Mouse (Mus musculus): ENCODE results near the gene Foxk1. TPM values are rescaled to one million over a fixed set of nuclear protein-coding genes. Genes with fewer than 3 reads are reported as not detected.
A peak's percentile ranks its signal among the peaks of the same experiment; 100 is the strongest.

The Foxk1 gene
- polyA plus RNA-seq, 1 experiment from 2014 or later = 7.9 TPM

DNA sequence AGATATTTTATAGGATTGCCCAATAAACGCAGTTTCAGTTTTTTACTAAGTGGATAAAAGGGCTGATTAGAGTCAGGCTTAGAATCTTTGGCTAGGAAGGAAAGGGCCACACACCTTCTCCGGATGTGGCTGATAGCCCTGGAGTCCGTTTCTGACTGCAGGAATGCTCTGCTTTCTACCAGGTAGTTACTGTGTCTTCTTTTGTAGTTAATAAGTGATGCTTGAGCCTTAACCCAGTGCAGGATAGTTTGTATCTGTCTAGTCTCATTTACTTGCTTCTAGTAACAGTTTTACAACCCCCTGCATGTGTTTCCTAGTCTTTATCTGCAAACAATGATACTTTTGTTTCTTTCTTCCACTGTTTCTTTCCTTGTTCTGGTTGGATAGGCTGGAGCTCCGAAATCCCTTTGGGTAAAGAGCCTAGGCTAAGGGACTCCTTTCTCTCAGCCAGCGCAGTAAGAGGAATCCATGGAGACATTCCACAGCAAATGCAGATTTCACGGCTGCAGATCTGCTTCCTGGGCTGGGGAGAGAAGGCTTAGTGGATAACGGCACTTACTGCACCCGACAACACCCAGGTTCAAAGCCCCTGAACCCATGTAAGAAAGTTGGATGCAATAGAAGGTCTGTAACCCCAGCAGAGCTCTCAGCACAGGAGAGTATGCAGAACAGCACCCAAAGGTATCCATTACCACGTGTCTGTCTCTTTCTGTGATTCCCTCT lies 12.6 kb downstream of the Foxk1 start:
- ATAC-seq (ENCODE audit: low FRiP score) = no peak
- Histone ChIP-seq H3K27ac (0 out of 2 replicates have a peak overlapping the region, but pooled peaks have one; percentile 19), H3K36me3 (peaks cover 7% of the 10 kb centered on the region; the same call in 1 of the 2 replicates), H3K4me3 (no peak overlapping the region), H3K4me1 (peaks cover 59% of the 10 kb centered on the region), H3K9ac (no peak overlapping the region), H3K9me3 (replicated peaks) (no peaks in the 10 kb centered on the region), H3K4me2 (replicated peaks) (no peak overlapping the region), H3K27me3 (no peaks in the 10 kb centered on the region)
- WGBS = 27% methylated on average over 9 of the region's 9 CpGs

DNA sequence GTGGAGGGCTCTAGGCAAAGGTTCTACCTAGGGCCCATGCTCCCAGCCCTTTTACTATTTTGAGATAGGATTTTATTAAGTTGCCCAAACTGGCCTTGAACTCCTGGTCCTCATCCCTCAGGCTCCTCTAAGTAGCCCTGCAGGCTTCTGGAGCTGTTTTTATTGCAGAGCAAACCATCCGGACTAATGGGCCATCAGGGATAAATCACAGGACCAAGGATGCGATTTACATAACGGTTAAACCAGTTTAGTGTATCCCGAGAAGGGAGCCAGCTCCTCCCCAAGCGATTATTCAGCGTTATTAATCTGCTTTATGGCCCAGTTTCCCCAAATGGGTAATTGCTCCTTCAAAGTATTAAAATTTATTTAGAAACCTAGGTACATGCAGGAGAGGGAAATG lies 14.1 kb downstream of the Foxk1 start:
- peaks cover 45% of the 10 kb centered on the region for H3K4me1 ChIP-seq
- no peak overlapping the region for H3K9ac ChIP-seq
- H3K36me3 ChIP-seq = peaks cover 20% of the 10 kb centered on the region
- H3K27me3 ChIP-seq = no peaks in the 10 kb centered on the region
- H3K4me2 ChIP-seq (replicated peaks) = no peak overlapping the region
- no peak for ATAC-seq (ENCODE audit: low FRiP score)
- H3K9me3 ChIP-seq (replicated peaks) = no peaks in the 10 kb centered on the region
- H3K27ac ChIP-seq = no peak overlapping the region
- WGBS = 66% methylated on average over 6 of the region's 6 CpGs
- H3K4me3 ChIP-seq = no peak overlapping the region

- H3K4me1 ChIP-seq = peaks cover 40% of the 10 kb centered on the region
- no peak for ATAC-seq (ENCODE audit: low FRiP score)
- no peak overlapping the region for H3K4me3 ChIP-seq
- 24% methylated on average over 14 of the region's 14 CpGs for WGBS
- no peaks in the 10 kb centered on the region for H3K27me3 ChIP-seq
- no peak overlapping the region for H3K9ac ChIP-seq
- no peak overlapping the region for H3K27ac ChIP-seq
- H3K36me3 ChIP-seq = peaks cover 26% of the 10 kb centered on the region
- no peak overlapping the region for H3K4me2 ChIP-seq (replicated peaks)
- no peaks in the 10 kb centered on the region for H3K9me3 ChIP-seq (replicated peaks)
These were observed 14.9 kb downstream of the Foxk1 start for GRCm38 (mm10) chr5:142416070-142416775.

GRCm38 (mm10) chr5:142417104-142417503 lies 15.8 kb downstream of the Foxk1 start:
- no peak for ATAC-seq (ENCODE audit: low FRiP score)
- Histone ChIP-seq H3K4me3 (no peak overlapping the region), H3K9me3 (replicated peaks) (no peaks in the 10 kb centered on the region), H3K4me1 (peaks cover 40% of the 10 kb centered on the region), H3K4me2 (replicated peaks) (no peak overlapping the region), H3K36me3 (peaks cover 29% of the 10 kb centered on the region), H3K27me3 (no peaks in the 10 kb centered on the region), H3K9ac (no peak overlapping the region), H3K27ac (no peak overlapping the region)
- WGBS = 59% methylated on average over 3 of the region's 3 CpGs

DNA sequence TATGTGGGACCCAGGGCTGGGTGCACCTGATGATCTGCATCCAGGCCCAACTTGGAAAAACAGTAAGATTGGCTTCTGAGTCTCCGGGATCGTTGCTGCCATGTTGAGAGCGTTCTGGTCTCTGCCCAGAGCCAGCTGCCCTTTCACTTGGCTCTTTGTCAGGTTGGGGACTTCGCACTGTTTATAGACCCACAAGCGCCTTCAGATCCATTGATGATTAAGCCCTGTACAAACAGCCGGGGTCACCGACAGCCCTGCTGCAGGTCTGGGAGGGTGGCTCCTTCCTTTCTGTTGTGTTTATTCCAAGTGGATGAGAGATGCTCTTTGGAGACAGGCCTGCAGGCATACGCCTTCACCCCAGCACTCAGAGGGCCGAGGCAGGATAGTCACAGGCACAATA lies 16.6 kb downstream of the Foxk1 start:
- H3K27ac ChIP-seq = no peak overlapping the region
- WGBS = 79% methylated on average over 9 of the region's 9 CpGs
- ATAC-seq (ENCODE audit: low FRiP score) = no peak

GRCm38 (mm10) chr5:142418419-142418818 lies 17.1 kb downstream of the Foxk1 start:
- Histone ChIP-seq H3K4me1 (peaks cover 40% of the 10 kb centered on the region), H3K4me3 (no peak overlapping the region), H3K36me3 (peaks cover 31% of the 10 kb centered on the region), H3K27me3 (no peaks in the 10 kb centered on the region), H3K27ac (no peak overlapping the region), H3K4me2 (replicated peaks) (no peak overlapping the region), H3K9me3 (replicated peaks) (no peaks in the 10 kb centered on the region), H3K9ac (no peak overlapping the region)
- 98% methylated on average over 4 of the region's 4 CpGs for WGBS
- no peak for ATAC-seq (ENCODE audit: low FRiP score)

More for the DNA sequence above, 16.6 kb downstream of the Foxk1 start:
- Histone ChIP-seq H3K4me2 (replicated peaks) (no peak overlapping the region), H3K9me3 (replicated peaks) (no peaks in the 10 kb centered on the region), H3K4me1 (peaks cover 40% of the 10 kb centered on the region), H3K4me3 (no peak overlapping the region), H3K9ac (no peak overlapping the region), H3K27me3 (no peaks in the 10 kb centered on the region), H3K36me3 (peaks cover 31% of the 10 kb centered on the region)

GRCm38 (mm10) chr5:142420317-142420716 lies 19.0 kb downstream of the Foxk1 start:
- no peak overlapping the region for H3K9ac ChIP-seq
- no peak overlapping the region for H3K4me3 ChIP-seq
- H3K36me3 ChIP-seq = peaks cover 31% of the 10 kb centered on the region
- WGBS = 99% methylated on average over 4 of the region's 4 CpGs
- H3K27ac ChIP-seq = no peak overlapping the region
- no peaks in the 10 kb centered on the region for H3K9me3 ChIP-seq (replicated peaks)
- no peaks in the 10 kb centered on the region for H3K27me3 ChIP-seq
- ATAC-seq (ENCODE audit: low FRiP score) = no peak
- peaks cover 42% of the 10 kb centered on the region for H3K4me1 ChIP-seq
- H3K4me2 ChIP-seq (replicated peaks) = no peak overlapping the region

DNA sequence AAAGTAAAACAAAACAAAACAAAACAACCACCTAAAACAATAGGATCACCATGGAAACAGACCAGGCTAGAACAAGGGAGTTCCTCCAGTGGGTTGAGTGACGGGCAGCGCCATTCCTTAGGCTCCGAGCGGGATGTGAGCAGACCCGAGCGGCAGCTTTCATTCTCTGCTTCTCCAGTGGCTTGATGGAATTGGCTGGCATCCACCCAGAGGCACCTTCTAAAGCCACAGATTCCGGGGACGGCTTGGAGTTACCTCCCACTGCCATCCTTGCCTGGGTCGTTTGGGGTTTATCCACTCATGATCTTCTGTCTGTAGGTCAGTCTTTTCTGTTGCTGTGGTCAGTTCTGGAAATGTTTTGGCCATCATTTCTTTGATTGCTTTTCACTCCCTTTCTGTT lies 19.6 kb downstream of the Foxk1 start:
- Histone ChIP-seq H3K36me3 (peaks cover 31% of the 10 kb centered on the region), H3K9ac (no peak overlapping the region), H3K4me2 (replicated peaks) (no peak overlapping the region), H3K4me1 (peaks cover 41% of the 10 kb centered on the region), H3K4me3 (no peak overlapping the region), H3K9me3 (replicated peaks) (no peaks in the 10 kb centered on the region), H3K27me3 (no peaks in the 10 kb centered on the region), H3K27ac (no peak overlapping the region)
- 83% methylated on average over 9 of the region's 9 CpGs for WGBS
- ATAC-seq (ENCODE audit: low FRiP score) = no peak

DNA sequence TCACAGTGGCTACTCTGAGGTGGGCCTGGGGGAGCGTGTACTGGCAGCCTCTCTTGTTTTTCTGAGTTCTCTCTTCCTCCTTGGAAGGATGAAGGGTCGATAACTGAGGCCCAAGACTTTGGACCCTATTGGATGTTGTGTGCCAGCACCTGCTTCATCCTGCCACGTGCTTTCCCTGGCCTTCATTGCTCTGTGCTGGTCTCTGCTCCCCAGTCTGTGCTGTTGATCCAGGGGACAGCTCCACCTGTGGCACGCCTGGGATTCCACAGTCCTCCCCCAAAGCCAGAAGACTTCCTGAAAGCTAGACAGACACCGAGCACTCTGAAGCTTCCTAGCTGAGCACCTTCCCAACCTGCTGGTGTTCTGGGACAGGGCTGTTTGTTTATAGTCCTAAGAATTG lies 20.6 kb downstream of the Foxk1 start:
- no peaks in the 10 kb centered on the region for H3K27me3 ChIP-seq
- H3K9ac ChIP-seq = no peak overlapping the region
- no peak overlapping the region for H3K4me2 ChIP-seq (replicated peaks)
- H3K4me3 ChIP-seq = no peak overlapping the region
- H3K27ac ChIP-seq = no peak overlapping the region
- H3K9me3 ChIP-seq (replicated peaks) = no peaks in the 10 kb centered on the region
- 85% methylated on average over 5 of the region's 5 CpGs for WGBS
- peaks cover 34% of the 10 kb centered on the region for H3K4me1 ChIP-seq
- H3K36me3 ChIP-seq = peaks cover 31% of the 10 kb centered on the region
- no peak for ATAC-seq (ENCODE audit: low FRiP score)

DNA sequence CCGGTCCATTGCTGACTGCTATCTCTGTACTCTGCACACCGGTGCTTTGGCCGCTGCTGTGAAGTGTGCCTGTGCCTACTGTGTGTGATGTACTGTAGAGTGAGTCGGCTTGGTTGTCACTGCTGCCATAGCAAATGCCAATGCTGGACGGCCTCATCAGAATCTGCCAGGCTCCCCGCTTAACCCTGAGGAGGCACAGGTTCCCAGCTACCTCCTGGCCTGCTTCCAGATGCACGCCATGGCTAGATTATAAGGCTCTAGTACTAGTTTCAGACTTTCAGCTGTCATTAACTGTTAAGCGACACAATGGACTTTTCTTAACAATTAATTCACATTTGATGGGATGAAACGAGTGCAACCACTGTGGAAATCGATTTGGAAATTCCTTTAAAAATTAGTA lies 21.8 kb downstream of the Foxk1 start:
- Histone ChIP-seq H3K9me3 (replicated peaks) (no peaks in the 10 kb centered on the region), H3K4me1 (peaks cover 39% of the 10 kb centered on the region), H3K9ac (no peak overlapping the region), H3K36me3 (peaks cover 27% of the 10 kb centered on the region), H3K27ac (peak overlapping the region; percentile 40; the same call in 1 of the 2 replicates), H3K4me2 (replicated peaks) (no peak overlapping the region), H3K4me3 (no peak overlapping the region), H3K27me3 (no peaks in the 10 kb centered on the region)
- no peak for ATAC-seq (ENCODE audit: low FRiP score)
- WGBS = 84% methylated on average over 10 of the region's 10 CpGs

GRCm38 (mm10) chr5:142423701-142424100 lies 22.4 kb downstream of the Foxk1 start:
- H3K27ac ChIP-seq = no peak overlapping the region
- H3K9me3 ChIP-seq (replicated peaks) = no peaks in the 10 kb centered on the region
- H3K9ac ChIP-seq = no peak overlapping the region
- peaks cover 24% of the 10 kb centered on the region for H3K36me3 ChIP-seq
- no peak overlapping the region for H3K4me2 ChIP-seq (replicated peaks)
- ATAC-seq (ENCODE audit: low FRiP score) = 0 out of 2 replicates have a peak, but pooled peaks have one; percentile 39
- H3K4me1 ChIP-seq = peaks cover 41% of the 10 kb centered on the region
- H3K4me3 ChIP-seq = no peak overlapping the region
- no peaks in the 10 kb centered on the region for H3K27me3 ChIP-seq
- 46% methylated on average over 3 of the region's 3 CpGs for WGBS

DNA sequence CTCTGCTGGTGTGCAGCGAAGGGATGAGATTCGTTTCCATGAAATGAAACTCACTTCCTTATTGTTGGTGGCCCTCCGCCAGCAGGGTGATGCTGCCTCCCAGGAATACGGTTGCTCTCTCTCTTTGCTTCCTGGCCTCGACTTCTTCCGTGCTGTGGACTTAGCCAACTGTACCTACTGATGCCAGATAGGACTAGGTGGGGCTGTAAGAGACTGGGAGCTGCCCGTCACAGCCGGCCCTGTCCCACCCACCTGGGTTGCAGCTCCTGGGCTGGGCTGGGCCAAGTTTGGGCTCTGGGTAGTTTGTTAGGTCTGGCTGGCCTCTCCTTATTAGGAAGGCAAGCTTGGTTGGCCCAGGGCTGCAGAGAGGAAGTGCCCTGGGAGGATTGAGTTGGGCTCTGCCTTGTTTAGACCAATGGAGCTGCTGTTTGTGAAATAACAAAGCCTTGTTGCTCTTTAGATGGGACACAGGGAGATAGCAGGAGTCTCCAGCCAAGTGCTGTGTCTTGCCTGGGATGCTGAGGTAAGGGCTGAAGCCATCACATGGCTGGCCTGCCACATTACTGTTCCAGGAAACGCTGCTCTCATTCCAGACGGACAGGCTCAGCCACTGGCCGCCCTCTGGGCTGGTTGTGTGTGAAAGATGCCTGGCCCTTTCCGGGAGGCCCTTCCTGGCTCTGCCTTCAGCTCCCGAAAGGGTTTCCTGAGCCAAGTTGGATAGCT lies 23.5 kb downstream of the Foxk1 start:
- 75% methylated on average over 13 of the region's 13 CpGs for WGBS
- H3K9me3 ChIP-seq (replicated peaks) = no peaks in the 10 kb centered on the region
- H3K27me3 ChIP-seq = no peaks in the 10 kb centered on the region
- no peak for ATAC-seq (ENCODE audit: low FRiP score)
- peaks cover 42% of the 10 kb centered on the region for H3K4me1 ChIP-seq
- H3K4me3 ChIP-seq = no peak overlapping the region
- peaks cover 17% of the 10 kb centered on the region for H3K36me3 ChIP-seq
- peak overlapping the region; percentile 52 for H3K27ac ChIP-seq
- H3K4me2 ChIP-seq (replicated peaks) = no peak overlapping the region
- H3K9ac ChIP-seq = no peak overlapping the region
